Mouse (Mus musculus): Measurements from ENCODE around the gene Klk12. TPM values are rescaled to one million over a fixed set of nuclear protein-coding genes. Genes with fewer than 3 reads are reported as not detected.

Klk12 gene
- total RNA-seq, 2 experiments from 2014 or later = not detected

DNA sequence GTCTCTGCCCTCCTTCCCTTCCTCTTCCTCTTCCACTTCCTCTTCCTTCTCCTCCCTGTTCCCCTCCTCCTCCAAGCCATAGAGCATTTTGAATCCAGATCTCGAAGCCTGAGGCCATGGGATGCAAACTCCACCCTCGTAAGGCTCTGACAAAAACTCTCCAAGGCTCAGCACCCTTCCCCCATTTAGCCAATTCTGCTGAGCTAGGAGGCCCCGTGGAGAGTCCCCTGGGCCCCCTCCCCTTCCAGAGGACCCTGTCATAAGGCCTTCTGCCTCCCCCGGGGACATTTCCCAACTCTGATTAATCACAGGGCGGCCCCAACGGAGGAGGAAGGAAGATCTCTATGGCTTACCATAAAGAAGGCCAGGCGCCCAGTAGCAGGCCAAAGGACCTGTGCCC is 22.9 kb downstream of the Klk12 start, which contains the start of gene Klk9:
Klk9 (plus strand) TSS at position 301 of the 400 bp plus-strand sequence.
- no peak for DNase-seq (ENCODE audit: low spot score in 2 of 2)

DNA sequence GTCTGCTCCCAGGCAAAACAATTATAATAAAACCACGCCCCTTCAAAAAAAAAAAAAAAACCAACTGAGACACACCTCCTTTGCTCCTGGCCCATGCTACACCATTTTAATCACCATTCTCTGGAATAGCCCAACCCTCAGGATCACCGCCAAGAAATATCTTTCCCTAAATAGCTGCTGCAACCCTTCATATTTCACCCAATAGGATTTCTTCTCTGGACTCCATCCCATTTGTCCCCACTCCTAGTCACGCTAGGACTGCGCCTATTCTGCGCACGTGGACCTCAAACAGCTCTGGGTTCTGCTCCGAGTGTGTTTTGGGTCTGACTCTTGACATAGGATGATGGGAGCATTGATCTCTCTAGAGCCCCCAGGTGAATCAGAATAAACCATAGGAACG is 27.7 kb downstream of the Klk12 start:
- no peak for DNase-seq (ENCODE audit: low spot score in 2 of 2)

DNA sequence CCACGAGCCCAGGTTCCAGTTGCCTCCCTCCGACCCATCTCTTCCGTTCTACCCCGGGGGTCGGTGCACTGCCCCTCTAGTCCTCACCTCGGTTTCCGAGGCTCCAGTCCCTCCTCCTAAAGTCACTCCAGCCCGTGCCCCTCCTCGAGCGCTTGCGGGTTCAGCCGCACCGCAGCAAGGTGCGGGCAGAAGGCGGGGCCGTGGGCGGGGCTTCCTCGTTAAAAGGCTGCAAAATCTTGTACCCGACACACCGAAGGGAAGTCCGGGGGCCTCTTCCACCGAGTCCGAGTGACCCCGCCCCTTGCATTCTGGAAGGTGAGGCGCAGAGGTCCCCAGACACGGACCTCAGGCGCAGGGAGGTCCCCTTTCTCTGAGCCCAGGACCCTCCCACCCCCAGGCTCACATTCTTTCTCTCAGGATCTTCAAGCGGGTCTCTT is 28.7 kb downstream of the Klk12 start, which contains the start of gene Klk8:
Klk8 (plus strand) TSS at position 245 of the 437 bp plus-strand sequence.
- no peak for DNase-seq (ENCODE audit: low spot score in 2 of 2)

DNA sequence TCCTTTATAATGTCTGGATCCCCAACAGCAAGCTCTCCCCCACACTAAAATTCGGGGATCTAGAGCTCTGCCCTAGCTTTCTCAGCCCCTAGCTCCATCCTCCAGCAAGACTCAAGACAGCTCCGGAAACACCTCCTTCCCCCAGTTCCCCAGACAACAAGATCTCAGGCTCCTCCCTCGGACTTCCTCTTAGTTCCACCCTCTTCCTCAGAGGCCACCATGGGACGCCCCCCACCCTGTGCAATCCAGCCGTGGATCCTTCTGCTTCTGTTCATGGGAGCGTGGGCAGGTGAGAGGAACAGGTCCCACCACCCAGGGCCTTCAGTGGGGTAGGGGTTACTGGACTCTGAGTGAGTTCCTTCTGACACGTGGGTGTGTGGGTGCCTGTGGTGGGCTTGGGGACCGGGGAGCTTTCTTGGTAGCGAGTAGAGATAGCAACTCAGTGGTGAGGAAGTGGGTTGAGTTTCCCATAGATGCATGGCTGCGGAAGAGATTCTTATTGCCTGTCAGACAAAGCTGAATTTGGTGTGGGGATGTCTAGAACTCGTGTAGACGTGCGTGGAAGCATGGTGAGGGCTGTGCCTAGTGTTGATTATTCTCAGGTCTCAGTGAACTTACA is 29.3 kb downstream of the Klk12 start:
- no peak for DNase-seq (ENCODE audit: low spot score in 2 of 2)

DNA sequence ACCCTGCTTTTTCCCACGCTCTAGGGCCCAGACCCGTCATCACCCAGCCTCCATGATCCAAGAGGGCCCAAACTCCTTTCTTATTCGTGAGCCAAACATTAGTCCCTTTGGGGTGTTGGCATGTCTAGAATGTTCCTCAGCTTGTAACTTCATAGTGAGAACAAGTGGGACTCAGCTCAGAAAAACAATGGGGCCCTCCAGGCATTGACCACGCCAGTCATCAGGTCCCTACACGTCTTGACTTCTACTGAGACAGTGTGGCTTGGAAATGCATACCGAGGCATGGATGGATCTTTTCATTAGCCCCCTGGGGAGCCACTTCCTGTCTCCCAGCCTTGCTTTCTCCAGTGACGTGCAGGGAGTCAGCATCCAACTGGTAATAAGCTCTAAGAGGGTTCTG is 31.2 kb downstream of the Klk12 start:
- DNase-seq (ENCODE audit: low spot score in 2 of 2) = no peak

DNA sequence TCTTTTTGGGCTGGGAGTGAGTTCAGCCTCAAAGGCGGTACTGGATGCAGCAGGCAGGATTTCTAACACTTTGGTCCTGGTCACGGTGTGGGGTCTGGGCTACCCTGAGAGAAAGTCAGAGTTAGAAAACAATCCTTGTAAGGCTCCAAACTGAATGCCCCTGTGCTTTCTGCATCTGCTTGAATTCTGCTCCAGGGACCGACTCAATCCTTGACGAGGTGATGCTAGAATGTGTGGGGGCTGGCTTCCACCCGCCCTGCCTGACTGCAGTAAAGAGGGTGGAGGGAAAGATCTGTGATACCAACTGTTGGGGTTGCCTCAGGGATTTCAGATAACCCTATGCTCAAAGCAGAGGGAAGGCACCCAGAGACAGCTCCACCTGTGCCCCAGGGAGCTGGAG is 42.3 kb downstream of the Klk12 start, which contains the start of gene Klk7:
Klk7 (plus strand) TSS at position 301 of the 400 bp plus-strand sequence.
- no peak for DNase-seq (ENCODE audit: low spot score in 2 of 2)

DNA sequence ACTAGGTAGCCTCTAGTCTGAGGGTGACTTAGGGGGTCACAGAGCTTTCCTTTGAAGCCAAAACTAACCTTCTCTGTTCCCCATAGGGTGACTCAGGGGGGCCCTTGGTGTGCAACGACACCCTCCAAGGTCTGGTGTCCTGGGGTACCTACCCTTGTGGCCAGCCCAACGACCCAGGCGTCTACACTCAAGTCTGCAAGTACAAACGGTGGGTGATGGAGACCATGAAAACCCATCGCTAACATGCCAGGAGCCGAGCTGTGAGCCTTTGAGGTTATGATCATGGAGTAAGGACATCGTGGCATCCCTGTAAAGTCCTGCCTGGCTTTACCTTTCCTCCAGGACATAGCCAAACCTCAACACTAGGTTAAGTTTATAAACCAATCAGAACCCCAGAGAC is 46.5 kb downstream of the Klk12 start:
- no peak for DNase-seq (ENCODE audit: low spot score in 2 of 2)

DNA sequence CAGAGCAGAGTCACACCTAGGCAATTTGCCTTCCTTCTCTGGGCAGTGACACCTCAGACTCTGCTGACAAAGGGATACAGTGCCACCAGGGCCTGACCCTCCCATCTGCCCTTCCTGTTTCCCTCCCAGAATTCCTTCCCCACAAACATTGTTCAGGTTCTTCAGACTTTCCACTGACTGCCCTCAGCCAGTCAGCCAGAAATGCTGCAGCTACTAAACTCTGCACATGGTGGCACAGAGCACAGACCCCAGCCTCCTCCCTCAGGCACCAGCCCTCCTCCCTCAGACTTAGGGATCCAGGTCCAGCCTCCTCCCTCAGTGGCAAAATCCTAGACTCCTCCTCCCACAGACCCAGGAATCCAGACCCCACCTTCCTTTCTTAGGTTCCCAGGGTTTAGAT is 48.0 kb downstream of the Klk12 start:
- no peak for DNase-seq (ENCODE audit: low spot score in 2 of 2)

DNA sequence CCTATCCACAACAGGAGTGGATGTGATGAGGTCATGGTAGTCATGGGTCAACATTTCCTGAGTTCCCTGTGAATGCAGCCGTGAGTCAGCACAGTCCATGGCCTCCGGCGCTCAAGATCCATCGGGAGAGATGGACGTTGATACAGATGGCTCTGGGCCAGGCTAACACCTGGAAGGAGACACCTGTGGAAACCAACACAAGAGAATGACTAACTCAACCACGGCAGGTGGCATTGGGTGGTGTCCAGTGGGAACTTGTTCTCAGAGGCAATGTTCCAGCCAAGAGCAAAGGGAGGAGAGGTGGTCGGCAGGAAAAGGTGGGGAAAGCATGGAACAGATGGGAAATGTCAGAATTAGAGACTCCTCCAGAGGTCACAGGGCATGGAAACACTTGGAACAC is 52.9 kb downstream of the Klk12 start:
- DNase-seq (ENCODE audit: low spot score in 2 of 2) = no peak

Other genes with a start within 250 kb of the Klk12 start
- gene Cd33, start 224.5 kb upstream of the Klk12 start, total RNA-seq (2021) = 1 to 10 TPM; 3.9 to 4.8 TPM
- gene Zfp658, start 206.6 kb upstream of the Klk12 start, total RNA-seq (2021) = 1 to 10 TPM; 5.2 to 6.0 TPM
- gene Zfp719, start 189.3 kb upstream of the Klk12 start, total RNA-seq (2021) = 10 to 100 TPM; 16.3 to 20.9 TPM
- under 1 TPM in 1 of 2 experiments, not detected in 1; 0.26 TPM for gene Zfp819, start 161.7 kb upstream of the Klk12 start, total RNA-seq (2021)
- gene Ceacam18, start 134.2 kb upstream of the Klk12 start, total RNA-seq (2021) = not detected
- under 1 TPM; 0.82 to 0.91 TPM for gene Siglece, start 108.7 kb upstream of the Klk12 start, total RNA-seq (2021)
- gene Ctu1, start 96.9 kb upstream of the Klk12 start, total RNA-seq (2021) = 1 to 10 TPM; 9.0 to 9.5 TPM
- not detected for gene Klk14, start 78.5 kb upstream of the Klk12 start, total RNA-seq (2021)
- not detected for gene Klk13, start 56.3 kb upstream of the Klk12 start, total RNA-seq (2021)
- gene Klk11, start 5.7 kb downstream of the Klk12 start, total RNA-seq (2021) = not detected
- gene Klk10, start 12.1 kb downstream of the Klk12 start, total RNA-seq (2021) = not detected
- gene Klk9, start 23.0 kb downstream of the Klk12 start, total RNA-seq (2021) = not detected
- 1 to 10 TPM; 3.2 to 3.7 TPM for gene Klk8, start 28.7 kb downstream of the Klk12 start, total RNA-seq (2021)
- gene Klk7, start 42.4 kb downstream of the Klk12 start, total RNA-seq (2021) = not detected
- gene Klk6, start 55.6 kb downstream of the Klk12 start, total RNA-seq (2021) = 1 to 10 TPM; 1.6 to 1.9 TPM
- not detected for gene Klk5, start 73.1 kb downstream of the Klk12 start, total RNA-seq (2021)
- gene Klk4, start 112.3 kb downstream of the Klk12 start, total RNA-seq (2021) = not detected
- gene Klk15, start 164.8 kb downstream of the Klk12 start, total RNA-seq (2021) = not detected
- not detected for gene Klk1b8, start 181.8 kb downstream of the Klk12 start, total RNA-seq (2021)
- not detected for gene Klk1b1, start 197.9 kb downstream of the Klk12 start, total RNA-seq (2021)
- gene Klk1b9, start 207.2 kb downstream of the Klk12 start, total RNA-seq (2021) = not detected
- gene Klk1b11, start 227.0 kb downstream of the Klk12 start, total RNA-seq (2021) = not detected
- not detected for gene Klk1b26, start 243.3 kb downstream of the Klk12 start, total RNA-seq (2021)